Mouse (Mus musculus): ENCODE results near the gene Stpg3.

Gene Stpg3

GRCm38 (mm10) chr2:25228431-25228889 is 14.0 kb upstream of the Stpg3 start:
- CTCF ChIA-PET, result interaction anchor here (0.5 to 5.3 kb wide), 103 partner anchors 8 to 1231 kb away, joined by 3 to 54 read pairs (median 4); partner anchors contain the start of genes AL732309.1 (in 4 of the 4), Ssna1 (in 4 of the 4), Tor4a (in 4 of the 4) and Anapc2 (in 3 of the 4)
- POLR2A ChIA-PET, result interaction anchor here (0.7 to 75.9 kb wide), 41 partner anchors 1 to 1324 kb away, joined by 3 to 2347 read pairs (median 4); partner anchors contain the start of genes Tprn (in 4 of the 4), AL732309.1 (in 3 of the 4), Tmem203 (in 3 of the 4) and Tor4a (in 3 of the 4)

GRCm38 (mm10) chr2:25227406-25227805 is 13.0 kb upstream of the Stpg3 start:
- POLR2A ChIA-PET, result interaction anchor here (0.5 to 75.9 kb wide), 34 partner anchors 0 to 1325 kb away, joined by 3 to 2347 read pairs (median 4); partner anchors contain the start of genes AL732309.1 (in 3 of the 4), Stpg3 (in 3 of the 4), Tmem203 (in 3 of the 4) and Anapc2 (in 2 of the 4)
- CTCF ChIA-PET, result interaction anchor here (0.6 to 5.3 kb wide), 31 partner anchors 9 to 269 kb away, joined by 3 to 54 read pairs (median 7); partner anchors contain the start of genes Cysrt1 (in 3 of the 4), Rnf208 (in 3 of the 4), AL732309.1 (in 2 of the 4) and Rnf224 (in 2 of the 4)

GRCm38 (mm10) chr2:25226864-25227263 is 12.4 kb upstream of the Stpg3 start:
- ChIA-PET POLR2A (interaction anchor here in 3 of 4 experiments (0.7 to 75.9 kb wide), 23 partner anchors 1 to 292 kb away, joined by 3 to 2347 read pairs (median 6); partner anchors contain the start of genes AL732309.1 (in 3 of the 3), Slc34a3 (in 3 of the 3), Tmem203 (in 3 of the 3) and Tor4a (in 3 of the 3)), CTCF (interaction anchor here in 2 of 4 experiments (1.0 to 5.3 kb wide), 8 partner anchors 8 to 200 kb away, joined by 3 to 54 read pairs (median 16); partner anchors contain the start of genes AL732309.1 (in 1 of the 2), Cysrt1 (in 1 of the 2), Fam166a (in 1 of the 2) and Rnf208 (in 1 of the 2))

GRCm38 (mm10) chr2:25225811-25226379 is 11.5 kb upstream of the Stpg3 start:
- ChIA-PET CTCF (interaction anchor here in 1 of 4 experiments (1.2 to 1.8 kb wide), 5 partner anchors 15 to 356 kb away, joined by 3 to 6 read pairs (median 4); partner anchors contain the start of genes Ajm1 and Nelfb), POLR2A (interaction anchor here (0.7 to 75.9 kb wide), 47 partner anchors 2 to 618 kb away, joined by 3 to 2347 read pairs (median 7); partner anchors contain the start of genes AL732309.1 (in 4 of the 4), Tor4a (in 4 of the 4), Nelfb (in 3 of the 4) and Rnf224 (in 3 of the 4))

GRCm38 (mm10) chr2:25224766-25225752 is 10.6 kb upstream of the Stpg3 start:
- POLR2A ChIA-PET, result interaction anchor here (0.5 to 75.9 kb wide), 91 partner anchors 9 to 1282 kb away, joined by 3 to 2347 read pairs (median 5); partner anchors contain the start of genes AL732309.1 (in 4 of the 4), Tor4a (in 4 of the 4), Anapc2 (in 3 of the 4) and Nelfb (in 3 of the 4)
- CTCF ChIA-PET, result interaction anchor here in 2 of 4 experiments (0.6 to 1.8 kb wide), 12 partner anchors 14 to 357 kb away, joined by 3 to 9 read pairs (median 4); partner anchors contain the start of genes Abca2 (in 1 of the 2), Ajm1 (in 1 of the 2), Cysrt1 (in 1 of the 2) and Nelfb (in 1 of the 2)

- CTCF ChIA-PET, result interaction anchor here in 2 of 4 experiments (0.6 to 1.8 kb wide), 10 partner anchors 13 to 357 kb away, joined by 3 to 9 read pairs (median 4); partner anchors contain the start of genes Abca2 (in 1 of the 2), Ajm1 (in 1 of the 2), Cysrt1 (in 1 of the 2) and Nelfb (in 1 of the 2)
- POLR2A ChIA-PET, result interaction anchor here (0.5 to 75.9 kb wide), 78 partner anchors 10 to 1127 kb away, joined by 3 to 2347 read pairs (median 5); partner anchors contain the start of genes Tor4a (in 4 of the 4), AL732309.1 (in 3 of the 4), Anapc2 (in 3 of the 4) and Nelfb (in 3 of the 4)
Observed at GRCm38 (mm10) chr2:25224492-25224765, 10.0 kb upstream of the Stpg3 start, which contains the start of gene Tubb4b. Tubb4b (minus strand) TSS chr2:25224702.

- ChIA-PET CTCF (interaction anchor here in 1 of 4 experiments (1.3 to 1.8 kb wide), 3 partner anchors 39 to 205 kb away, joined by 3 to 5 read pairs (median 4); partner anchors contain the start of genes Abca2, Nrarp and Tprn), POLR2A (interaction anchor here (0.6 to 75.9 kb wide), 73 partner anchors 10 to 760 kb away, joined by 3 to 2347 read pairs (median 5); partner anchors contain the start of genes Tor4a (in 4 of the 4), AL732309.1 (in 3 of the 4), Anapc2 (in 3 of the 4) and Cysrt1 (in 3 of the 4))
Observed at GRCm38 (mm10) chr2:25223681-25224491, 9.4 kb upstream of the Stpg3 start.

GRCm38 (mm10) chr2:25221331-25221772 is 6.9 kb upstream of the Stpg3 start:
- POLR2A ChIA-PET, result interaction anchor here (0.5 to 75.9 kb wide), 30 partner anchors 8 to 235 kb away, joined by 3 to 2347 read pairs (median 4); partner anchors contain the start of genes Anapc2 (in 4 of the 4), Ssna1 (in 4 of the 4), Tor4a (in 4 of the 4) and Nelfb (in 3 of the 4)
- CTCF ChIA-PET, result interaction anchor here in 2 of 4 experiments (0.5 to 1.1 kb wide), 2 partner anchors 29 to 50 kb away, joined by 3 read pairs; no protein-coding TSS in a partner anchor

- CTCF ChIA-PET, result interaction anchor here in 3 of 4 experiments (0.9 to 3.9 kb wide), 3 partner anchors 10 to 118 kb away, joined by 3 to 21 read pairs (median 7); no protein-coding TSS in a partner anchor
- POLR2A ChIA-PET, result interaction anchor here in 2 of 4 experiments (0.6 to 75.9 kb wide), 7 partner anchors 8 to 283 kb away, joined by 3 to 2347 read pairs (median 333); partner anchors contain the start of genes AL732309.1 (in 2 of the 2), Anapc2 (in 2 of the 2), Cysrt1 (in 2 of the 2) and Nelfb (in 2 of the 2)
Observed at GRCm38 (mm10) chr2:25218445-25218844, 4.0 kb upstream of the Stpg3 start, which contains the start of gene Fam166a. Fam166a (plus strand) TSS chr2:25218745.

GRCm38 (mm10) chr2:25217666-25218065 is 3.2 kb upstream of the Stpg3 start:
- CTCF ChIA-PET, result interaction anchor here in 3 of 4 experiments (0.6 to 3.9 kb wide), 5 partner anchors 11 to 119 kb away, joined by 3 to 21 read pairs (median 5); no protein-coding TSS in a partner anchor
- POLR2A ChIA-PET, result interaction anchor here in 2 of 4 experiments (1.3 to 75.9 kb wide), 6 partner anchors 7 to 283 kb away, joined by 3 to 2347 read pairs (median 966); partner anchors contain the start of genes AL732309.1 (in 2 of the 2), Anapc2 (in 2 of the 2), Cysrt1 (in 2 of the 2) and Nelfb (in 2 of the 2)

GRCm38 (mm10) chr2:25213266-25213865 is 1.1 kb downstream of the Stpg3 start:
- ChIA-PET POLR2A (interaction anchor here (0.5 to 75.9 kb wide), 20 partner anchors 3 to 426 kb away, joined by 3 to 2347 read pairs (median 5); partner anchors contain the start of genes Anapc2 (in 4 of the 4), Ssna1 (in 4 of the 4), Tubb4b (in 4 of the 4) and Tor4a (in 3 of the 4)), CTCF (interaction anchor here in 3 of 4 experiments (0.7 to 2.9 kb wide), 9 partner anchors 14 to 365 kb away, joined by 3 to 11 read pairs (median 3); partner anchors contain the start of gene Traf2 (in 1 of the 3))

GRCm38 (mm10) chr2:25211121-25211670 is 3.2 kb downstream of the Stpg3 start, which contains the start of gene Nelfb:
Nelfb (minus strand) TSS chr2:25211489.
- CTCF ChIA-PET, result interaction anchor here in 3 of 4 experiments (0.6 to 2.9 kb wide), 6 partner anchors 14 to 117 kb away, joined by 3 to 11 read pairs (median 4); partner anchors contain the start of genes Tor4a (in 1 of the 3) and Tubb4b (in 1 of the 3)
- POLR2A ChIA-PET, result interaction anchor here (0.5 to 75.9 kb wide), 20 partner anchors 1 to 261 kb away, joined by 3 to 2347 read pairs (median 5); partner anchors contain the start of genes Tor4a (in 4 of the 4), Nrarp (in 3 of the 4), Tubb4b (in 3 of the 4) and AL732309.1 (in 2 of the 4)

GRCm38 (mm10) chr2:25210686-25211085 is 3.8 kb downstream of the Stpg3 start:
- CTCF ChIA-PET, result interaction anchor here in 2 of 4 experiments (1.2 to 2.9 kb wide), 5 partner anchors 14 to 18 kb away, joined by 3 to 11 read pairs (median 4); partner anchors contain the start of genes Tor4a (in 1 of the 2) and Tubb4b (in 1 of the 2)
- POLR2A ChIA-PET, result interaction anchor here (0.5 to 75.9 kb wide), 18 partner anchors 0 to 261 kb away, joined by 3 to 2347 read pairs (median 5); partner anchors contain the start of genes Tor4a (in 4 of the 4), Tubb4b (in 3 of the 4), AL732309.1 (in 2 of the 4) and Anapc2 (in 2 of the 4)
